9 mouse cellular contexts compared by ENCODE assay signal in genomic region chr8:94914701-94915101, GRCm38 (mm10). TPM values are rescaled to one million over a fixed set of nuclear protein-coding genes. Genes with fewer than 3 reads are reported as not detected.
DNase-seq lines count a peak whose midpoint lies in the region; ATAC-seq lines count a peak whose summit lies in the region.
"Had no signal": no experiment of that assay in that cellular context is flagged by ENCODE, and none has a peak within 500 bp of the region (broad histone marks: within the 10 kb centered on the region; RNA-seq: fewer than 3 reads in every experiment).

No protein-coding gene starts in this region.

- peaks cover 63% of the 10 kb centered on the region for H3K4me1 ChIP-seq in heart, embryonic 13.5 days
- peaks cover 43% of the 10 kb centered on the region for H3K4me1 ChIP-seq in forebrain, embryonic 12.5 days
- peaks cover 63% of the 10 kb centered on the region for H3K4me1 ChIP-seq in liver, embryonic 12.5 days

- 29% methylated on average over 3 of the region's 3 CpGs for WGBS in heart, embryonic 13.5 days
- 76% methylated on average over 3 of the region's 3 CpGs for WGBS in forebrain, embryonic 12.5 days
- WGBS in liver, embryonic 12.5 days (ENCODE audit: insufficient replicate concordance) = 68% methylated on average over 3 of the region's 3 CpGs

- H3K4me3 ChIP-seq in heart, embryonic 13.5 days = peak overlapping the region; percentile 5; the same call in 1 of the 2 replicates
- no peak overlapping the region for H3K4me3 ChIP-seq in forebrain, embryonic 12.5 days (replicated peaks)
- H3K4me3 ChIP-seq in liver, embryonic 12.5 days = no peak overlapping the region
- H3K4me3 ChIP-seq: midbrain, embryonic 12.5 days had no signal

- H3K27ac ChIP-seq in heart, embryonic 13.5 days (replicated peaks) = peak overlapping the region; percentile 68
- peak overlapping the region; percentile 16; the same call in 1 of the 2 replicates for H3K27ac ChIP-seq in forebrain, embryonic 12.5 days
- no peak overlapping the region for H3K27ac ChIP-seq in liver, embryonic 12.5 days
- H3K27ac ChIP-seq: midbrain, embryonic 12.5 days had no signal

- H3K36me3 ChIP-seq in heart, embryonic 13.5 days = peaks cover 37% of the 10 kb centered on the region
- H3K36me3 ChIP-seq in forebrain, embryonic 12.5 days (replicated peaks) = no peaks in the 10 kb centered on the region
- H3K36me3 ChIP-seq in liver, embryonic 12.5 days = peaks cover 26% of the 10 kb centered on the region
- H3K36me3 ChIP-seq: midbrain, embryonic 12.5 days had no signal

- peak overlapping the region; percentile 71 for H3K4me2 ChIP-seq in heart, embryonic 13.5 days
- H3K4me2 ChIP-seq in forebrain, embryonic 12.5 days = 0 out of 2 replicates have a peak overlapping the region, but pooled peaks have one; percentile 8
- H3K4me2 ChIP-seq in liver, embryonic 12.5 days = no peak overlapping the region
- H3K4me2 ChIP-seq: midbrain, embryonic 12.5 days had no signal

- peaks cover 11% of the 10 kb centered on the region for H3K27me3 ChIP-seq in heart, embryonic 13.5 days (replicated peaks)
- peaks cover 49% of the 10 kb centered on the region for H3K27me3 ChIP-seq in forebrain, embryonic 12.5 days
- H3K27me3 ChIP-seq in liver, embryonic 12.5 days (replicated peaks) = peaks cover 31% of the 10 kb centered on the region

- DNase-seq in heart, adult 8-10 months (ENCODE audit: low spot score) = no peak
- peak; percentile 61 for DNase-seq in 416B (ENCODE audit: low read depth)
- peak; percentile 57 to 70 for DNase-seq in kidney, postnatal 36 days
- no peak for DNase-seq in ovary, postnatal 36 days (ENCODE audit: low spot score)

- no peak for ATAC-seq in heart, embryonic 13.5 days (ENCODE audit: extremely low read depth, insufficient number of reproducible peaks, low FRiP score, low TSS enrichment)
- no peak for ATAC-seq in forebrain, embryonic 12.5 days (ENCODE audit: low FRiP score)
- no peak for ATAC-seq in inflammation-experienced regulatory T-cells, adult 6 months
- no peak for ATAC-seq in liver, embryonic 12.5 days

- no peaks in the 10 kb centered on the region for H3K9me3 ChIP-seq in heart, embryonic 13.5 days
- H3K9me3 ChIP-seq in forebrain, embryonic 12.5 days = no peaks in the 10 kb centered on the region
- H3K9me3 ChIP-seq in liver, embryonic 12.5 days (replicated peaks) = no peaks in the 10 kb centered on the region
- H3K9me3 ChIP-seq: midbrain, embryonic 12.5 days had no signal

- H3K9ac ChIP-seq in heart, embryonic 13.5 days = peak overlapping the region; percentile 72
- no peak overlapping the region for H3K9ac ChIP-seq in forebrain, embryonic 12.5 days
- H3K9ac ChIP-seq in liver, embryonic 12.5 days = no peak overlapping the region
- H3K9ac ChIP-seq: midbrain, embryonic 12.5 days had no signal

RNA-seq across cellular contexts. Expression of gene Ccdc102a, which starts 3.2 kb away (rescaled TPM):
- 18.2 and 18.7 TPM in 2 replicates for polyA plus RNA-seq in heart, embryonic 13.5 days (2015; fragmentation: Nextera tagmentation; extraction: Ambion mirVana)
- 1 to 10 TPM; 3.0 to 5.7 (median 4.4) TPM for total RNA-seq in heart, adult 8-10 months (2022)
- 11.8 and 15.9 TPM in 2 replicates for polyA plus RNA-seq in forebrain, embryonic 12.5 days (2016; fragmentation: Nextera tagmentation; extraction: Ambion mirVana)
- 1 to 10 TPM in 1 of 3 experiments, under 1 TPM in 2; 0.24 to 1.0 (median 0.25) TPM for polyA plus RNA-seq in inflammation-experienced regulatory T-cells, adult 6 months (2017; shearing (Covaris generic))
- 9.1 and 10.0 TPM in 2 replicates for polyA plus RNA-seq in liver, embryonic 12.5 days (2016; fragmentation: Nextera tagmentation; extraction: Ambion mirVana)

RNA-seq across cellular contexts. Expression of gene Adgrg5, which starts 8.8 kb away (rescaled TPM):
- 0.18 and 0.32 TPM in 2 replicates for polyA plus RNA-seq in heart, embryonic 13.5 days (2015; fragmentation: Nextera tagmentation; extraction: Ambion mirVana)
- under 1 TPM in 1 of 4 experiments, not detected in 3; 0.57 TPM for total RNA-seq in heart, adult 8-10 months (2022)
- polyA plus RNA-seq in forebrain, embryonic 12.5 days (2016; fragmentation: Nextera tagmentation; extraction: Ambion mirVana) = not detected in 2 replicates
- 1 to 10 TPM; 1.8 to 4.3 (median 4.1) TPM for polyA plus RNA-seq in inflammation-experienced regulatory T-cells, adult 6 months (2017; shearing (Covaris generic))
- 0.90 and 0.91 TPM in 2 replicates for polyA plus RNA-seq in liver, embryonic 12.5 days (2016; fragmentation: Nextera tagmentation; extraction: Ambion mirVana)

RNA-seq across cellular contexts. Expression of gene Dok4, which starts 38.6 kb away (rescaled TPM):
- 35.5 and 38.2 TPM in 2 replicates for polyA plus RNA-seq in heart, embryonic 13.5 days (2015; fragmentation: Nextera tagmentation; extraction: Ambion mirVana)
- 10 to 100 TPM in 3 of 4 experiments, 1 to 10 TPM in 1; 9.2 to 15.2 (median 14.8) TPM for total RNA-seq in heart, adult 8-10 months (2022)
- polyA plus RNA-seq in forebrain, embryonic 12.5 days (2016; fragmentation: Nextera tagmentation; extraction: Ambion mirVana) = 22.0 and 25.1 TPM in 2 replicates
- polyA plus RNA-seq in inflammation-experienced regulatory T-cells, adult 6 months (2017; shearing (Covaris generic)) = under 1 TPM; 0.35 to 0.50 (median 0.50) TPM
- polyA plus RNA-seq in liver, embryonic 12.5 days (2016; fragmentation: Nextera tagmentation; extraction: Ambion mirVana) = 13.8 and 14.6 TPM in 2 replicates

RNA-seq across cellular contexts. Expression of gene Polr2c, which starts 57.5 kb away (rescaled TPM):
- 107 and 129 TPM in 2 replicates for polyA plus RNA-seq in heart, embryonic 13.5 days (2015; fragmentation: Nextera tagmentation; extraction: Ambion mirVana)
- 10 to 100 TPM; 65.4 to 71.4 (median 68.7) TPM for total RNA-seq in heart, adult 8-10 months (2022)
- 144 and 147 TPM in 2 replicates for polyA plus RNA-seq in forebrain, embryonic 12.5 days (2016; fragmentation: Nextera tagmentation; extraction: Ambion mirVana)
- 100 to 1,000 TPM in 2 of 3 experiments, 10 to 100 TPM in 1; 85.4 to 108 (median 104) TPM for polyA plus RNA-seq in inflammation-experienced regulatory T-cells, adult 6 months (2017; shearing (Covaris generic))
- polyA plus RNA-seq in liver, embryonic 12.5 days (2016; fragmentation: Nextera tagmentation; extraction: Ambion mirVana) = 107 and 112 TPM in 2 replicates

RNA-seq across cellular contexts. Expression of gene Adgrg1, which starts 59.9 kb away (rescaled TPM):
- polyA plus RNA-seq in heart, embryonic 13.5 days (2015; fragmentation: Nextera tagmentation; extraction: Ambion mirVana) = 4.4 and 4.7 TPM in 2 replicates
- 10 to 100 TPM; 41.3 to 63.6 (median 51.8) TPM for total RNA-seq in heart, adult 8-10 months (2022)
- 180 and 222 TPM in 2 replicates for polyA plus RNA-seq in forebrain, embryonic 12.5 days (2016; fragmentation: Nextera tagmentation; extraction: Ambion mirVana)
- polyA plus RNA-seq in inflammation-experienced regulatory T-cells, adult 6 months (2017; shearing (Covaris generic)) = 1 to 10 TPM in 2 of 3 experiments, under 1 TPM in 1; 0.52 to 5.5 (median 4.5) TPM
- 78.5 and 80.9 TPM in 2 replicates for polyA plus RNA-seq in liver, embryonic 12.5 days (2016; fragmentation: Nextera tagmentation; extraction: Ambion mirVana)

Comparison
In these comparisons a context has a peak if more than half of its experiments do, and no peak if none do; other contexts are left out.
1. DNase-seq: peak in 416B (single experiment) and kidney, postnatal 36 days (2 of 2); none in heart, adult 8-10 months (single experiment) and ovary, postnatal 36 days (single experiment).